Mouse (Mus musculus) bone marrow macrophage, adult 2 months (primary cell): Measurements from ENCODE around the gene Bola3.

Experiments
- CTCF ChIP-seq: IDR thresholded peaks from 2 replicates; pipeline ENCODE4 v1.5.1; 2012; ENCODE audit warnings: low read depth, mild to moderate bottlenecking, low read length, moderate library complexity
- POLR2A ChIP-seq: IDR thresholded peaks from 2 replicates; pipeline ENCODE4 v1.6.1; 2012; ENCODE audit warnings: mild to moderate bottlenecking, low read depth, low read length, borderline replicate concordance

DNA sequence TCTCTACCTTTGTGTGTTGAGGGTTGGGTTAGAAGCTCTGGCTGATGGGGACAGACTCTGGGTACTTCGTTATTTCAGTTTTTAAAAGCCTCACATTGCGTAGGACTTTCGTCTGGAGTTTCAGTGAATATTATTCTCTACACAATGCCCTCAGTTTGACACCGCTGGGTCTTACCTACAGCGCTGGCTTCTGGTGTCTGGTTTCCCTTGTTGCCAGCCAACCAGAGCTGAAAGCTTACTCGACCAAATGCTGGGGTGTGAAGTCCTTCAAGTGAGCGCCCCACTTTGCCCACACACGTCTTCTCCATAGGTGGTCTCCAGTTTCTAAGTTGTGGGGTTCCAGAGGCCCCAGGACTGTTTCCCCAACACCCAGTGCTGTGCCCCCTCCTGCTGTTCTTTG lies 48.8 kb downstream of the Bola3 start:
- TF ChIP-seq POLR2A (no peak), CTCF (no peak)
